8 mouse cellular contexts compared by ENCODE assay signal in genomic region chr9:36796224-36796623, GRCm38 (mm10). TPM values are rescaled to one million over a fixed set of nuclear protein-coding genes. Genes with fewer than 3 reads are reported as not detected.
DNase-seq lines count a peak whose midpoint lies in the region; ATAC-seq and TF ChIP-seq lines count a peak whose summit lies in the region.

No protein-coding gene starts in this region.

- H3K27me3 ChIP-seq in heart, embryonic 12.5 days (replicated peaks) = no peaks in the 10 kb centered on the region
- H3K27me3 ChIP-seq in ES-Bruce4 (ENCODE audit: control insufficient read depth, insufficient read depth, low read length, poor library complexity, severe bottlenecking) = no peaks in the 10 kb centered on the region
- H3K27me3 ChIP-seq in forebrain, embryonic 13.5 days = no peaks in the 10 kb centered on the region
- H3K27me3 ChIP-seq in liver, embryonic 16.5 days (ENCODE audit: control insufficient read depth, insufficient read depth, low read depth, low read length) = no peaks in the 10 kb centered on the region

- DNase-seq in heart, postnatal 10 days = no peak
- no peak for DNase-seq in right cerebral cortex, postnatal 10 days (ENCODE audit: low spot score in 2 of 2)
- DNase-seq in natural killer cell, adult 2 months (ENCODE audit: low spot score in 2 of 2) = no peak
- DNase-seq in gastrocnemius, postnatal 10 days = no peak

- H3K4me1 ChIP-seq in heart, embryonic 12.5 days (replicated peaks) = peaks cover 12% of the 10 kb centered on the region
- H3K4me1 ChIP-seq in ES-Bruce4 (ENCODE audit: control insufficient read depth, insufficient read depth, low read length) = no peaks in the 10 kb centered on the region
- peaks cover 24% of the 10 kb centered on the region for H3K4me1 ChIP-seq in forebrain, embryonic 13.5 days
- H3K4me1 ChIP-seq in liver, embryonic 16.5 days (ENCODE audit: control insufficient read depth, low read depth, low read length) = peaks cover 6% of the 10 kb centered on the region

- intact Hi-C loops in heart, postnatal 10 days (cut with DNase I) = no loop called here

- peak overlapping the region; percentile 99 for H3K9ac ChIP-seq in heart, embryonic 12.5 days
- H3K9ac ChIP-seq in ES-Bruce4 (ENCODE audit: low read depth, poor library complexity, severe bottlenecking) = peak overlapping the region; percentile 99
- H3K9ac ChIP-seq in forebrain, embryonic 13.5 days = peak overlapping the region; percentile 98
- peak overlapping the region; percentile 93 for H3K9ac ChIP-seq in liver, embryonic 16.5 days (ENCODE audit: low read depth, low read length)

- TF ChIP-seq POLR2A in ES-Bruce4 (IDR thresholded peaks at IDR 0.05; ENCODE audit: insufficient read depth, low read length) = no peak

- H3K36me3 ChIP-seq in heart, embryonic 12.5 days = peaks cover 14% of the 10 kb centered on the region
- peaks cover 23% of the 10 kb centered on the region for H3K36me3 ChIP-seq in ES-Bruce4 (ENCODE audit: control insufficient read depth, insufficient read depth, low read length, poor library complexity, severe bottlenecking)
- peaks cover 15% of the 10 kb centered on the region for H3K36me3 ChIP-seq in forebrain, embryonic 13.5 days (ENCODE audit: poor library complexity, severe bottlenecking)
- H3K36me3 ChIP-seq in liver, embryonic 16.5 days (ENCODE audit: control insufficient read depth, insufficient read depth) = no peaks in the 10 kb centered on the region

- peak overlapping the region; percentile 98 for H3K4me3 ChIP-seq in heart, embryonic 12.5 days
- H3K4me3 ChIP-seq in ES-Bruce4 (ENCODE audit: low read depth, low read length) = peak overlapping the region; percentile 98
- peak overlapping the region; percentile 95 for H3K4me3 ChIP-seq in forebrain, embryonic 13.5 days
- peak overlapping the region; percentile 90 for H3K4me3 ChIP-seq in liver, embryonic 16.5 days (ENCODE audit: low read depth, low read length)

- WGBS in heart, embryonic 12.5 days = 23% methylated on average over 5 of the region's 5 CpGs
- WGBS in forebrain, embryonic 13.5 days = 14% methylated on average over 5 of the region's 5 CpGs
- WGBS in liver, embryonic 16.5 days (ENCODE audit: insufficient replicate concordance) = 18% methylated on average over 5 of the region's 5 CpGs

- peak overlapping the region; percentile 89 for H3K4me2 ChIP-seq in heart, embryonic 12.5 days
- H3K4me2 ChIP-seq in forebrain, embryonic 13.5 days = peak overlapping the region; percentile 91
- peak overlapping the region; percentile 87 for H3K4me2 ChIP-seq in liver, embryonic 16.5 days (ENCODE audit: low read depth, low read length)

- TF ChIP-seq CTCF in ES-Bruce4 (IDR thresholded peaks at IDR 0.05; ENCODE audit: low read depth, low read length) = no peak

- TF ChIP-seq EP300 in ES-Bruce4 (IDR thresholded peaks at IDR 0.05; ENCODE audit: insufficient read depth, low read depth, low read length) = no peak

- H3K27ac ChIP-seq in heart, embryonic 12.5 days (ENCODE audit: poor library complexity, severe bottlenecking) = no peak overlapping the region
- H3K27ac ChIP-seq in ES-Bruce4 (ENCODE audit: insufficient read depth, low read length) = peak overlapping the region; percentile 76
- H3K27ac ChIP-seq in forebrain, embryonic 13.5 days = peak overlapping the region; percentile 73; the same call in 1 of the 2 replicates
- H3K27ac ChIP-seq in liver, embryonic 16.5 days (ENCODE audit: low read length) = no peak overlapping the region

- H3K9me3 ChIP-seq in heart, embryonic 12.5 days (replicated peaks) = no peaks in the 10 kb centered on the region
- H3K9me3 ChIP-seq in ES-Bruce4 (replicated peaks; ENCODE audit: control insufficient read depth, insufficient read depth, low read length, poor library complexity, severe bottlenecking) = no peaks in the 10 kb centered on the region
- H3K9me3 ChIP-seq in forebrain, embryonic 13.5 days (replicated peaks) = no peaks in the 10 kb centered on the region
- no peaks in the 10 kb centered on the region for H3K9me3 ChIP-seq in liver, embryonic 16.5 days (replicated peaks; ENCODE audit: control insufficient read depth, low read length)

- no peak for ATAC-seq in heart, embryonic 12.5 days (ENCODE audit: insufficient number of reproducible peaks, low FRiP score)
- ATAC-seq in forebrain, embryonic 13.5 days = no peak
- ATAC-seq in liver, embryonic 16.5 days (ENCODE audit: low read depth) = no peak

RNA-seq across cellular contexts. Expression of gene Ei24, which starts 1.0 kb away (rescaled TPM):
- polyA plus RNA-seq in heart, embryonic 12.5 days (2016; fragmentation: Nextera tagmentation; extraction: Ambion mirVana) = 81.5 and 81.7 TPM in 2 replicates
- total RNA-seq in heart, postnatal 10 days (2021) = 100 to 1,000 TPM; 102 to 108 TPM
- 159 and 165 TPM in 2 replicates for polyA plus RNA-seq in ES-Bruce4 (2011; ENCODE audit: insufficient read depth, insufficient read length, low read depth, missing spikeins)
- polyA plus RNA-seq in forebrain, embryonic 13.5 days (2015; fragmentation: Nextera tagmentation; extraction: Ambion mirVana) = 105 and 112 TPM in 2 replicates
- 25.3 and 26.2 TPM in 2 replicates for polyA plus RNA-seq in liver, embryonic 16.5 days (2015; fragmentation: Nextera tagmentation; extraction: Ambion mirVana)
- 10 to 100 TPM; 46.6 to 56.8 TPM for total RNA-seq in gastrocnemius, postnatal 10 days (2021)

RNA-seq across cellular contexts. Expression of gene Fez1, which starts 25.4 kb away (rescaled TPM):
- polyA plus RNA-seq in heart, embryonic 12.5 days (2016; fragmentation: Nextera tagmentation; extraction: Ambion mirVana) = 1.5 and 2.0 TPM in 2 replicates
- total RNA-seq in heart, postnatal 10 days (2021) = 1 to 10 TPM; 2.0 to 2.1 TPM
- polyA plus RNA-seq in ES-Bruce4 (2011; ENCODE audit: insufficient read depth, insufficient read length, low read depth, missing spikeins) = 2.4 and 3.6 TPM in 2 replicates
- polyA plus RNA-seq in forebrain, embryonic 13.5 days (2015; fragmentation: Nextera tagmentation; extraction: Ambion mirVana) = 601 and 607 TPM in 2 replicates
- polyA plus RNA-seq in liver, embryonic 16.5 days (2015; fragmentation: Nextera tagmentation; extraction: Ambion mirVana) = 0.08 and 0.12 TPM in 2 replicates
- total RNA-seq in gastrocnemius, postnatal 10 days (2021) = 1 to 10 TPM; 4.4 to 6.5 TPM

RNA-seq across cellular contexts. Expression of gene Stt3a, which starts 28.7 kb away (rescaled TPM):
- 174 and 184 TPM in 2 replicates for polyA plus RNA-seq in heart, embryonic 12.5 days (2016; fragmentation: Nextera tagmentation; extraction: Ambion mirVana)
- total RNA-seq in heart, postnatal 10 days (2021) = 100 to 1,000 TPM in 1 of 2 experiments, 10 to 100 TPM in 1; 99.5 to 102 TPM
- polyA plus RNA-seq in ES-Bruce4 (2011; ENCODE audit: insufficient read depth, insufficient read length, low read depth, missing spikeins) = 365 and 379 TPM in 2 replicates
- 104 and 117 TPM in 2 replicates for polyA plus RNA-seq in forebrain, embryonic 13.5 days (2015; fragmentation: Nextera tagmentation; extraction: Ambion mirVana)
- 192 and 201 TPM in 2 replicates for polyA plus RNA-seq in liver, embryonic 16.5 days (2015; fragmentation: Nextera tagmentation; extraction: Ambion mirVana)
- 10 to 100 TPM; 77.5 to 91.3 TPM for total RNA-seq in gastrocnemius, postnatal 10 days (2021)

Comparison
In these comparisons a context has a peak if more than half of its experiments do, and no peak if none do; other contexts are left out.
1. H3K27ac ChIP-seq: peak in ES-Bruce4 (single experiment) and forebrain, embryonic 13.5 days (single experiment); none in heart, embryonic 12.5 days (single experiment) and liver, embryonic 16.5 days (single experiment).
2. RNA of gene Fez1, which starts 25.4 kb away (polyA plus RNA-seq): 601 to 607 TPM in forebrain, embryonic 13.5 days; 2.4 to 3.6 TPM in ES-Bruce4, 1.5 to 2.0 TPM in heart, embryonic 12.5 days and 0.08 to 0.12 TPM in liver, embryonic 16.5 days; every median in the first group is over 100 times any median in the second.
3. Peak in every context shown above with its lines, with median percentiles within 50 percentile points of each other: H3K4me2 ChIP-seq, H3K4me3 ChIP-seq and H3K9ac ChIP-seq.